Mouse (Mus musculus): ENCODE results near the gene Pofut1.

DNA sequence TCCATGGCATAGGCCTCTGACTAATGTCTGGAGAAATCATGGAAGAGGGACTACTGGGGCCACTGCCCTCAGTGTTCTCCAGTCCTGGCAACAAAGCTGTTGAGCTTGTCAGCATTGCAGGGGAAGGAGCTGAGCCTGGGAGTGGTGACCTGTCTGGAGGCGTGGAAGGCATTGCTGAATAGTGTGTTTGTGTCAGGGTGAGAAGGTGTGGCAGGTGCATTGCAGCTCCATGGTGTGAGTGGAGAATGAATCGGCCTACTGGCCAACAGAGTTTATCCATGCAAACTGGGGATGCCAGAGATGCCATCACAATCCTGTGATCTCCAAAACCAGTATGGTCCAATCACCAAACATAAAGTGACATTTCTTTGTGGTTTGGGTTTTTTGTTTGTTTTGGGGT is 15.3 kb downstream of the Pofut1 start:
- TF ChIP-seq CTCF (IDR thresholded peaks at IDR 0.05), result no peak
- TF ChIP-seq EP300 (IDR thresholded peaks at IDR 0.05), result no peak

Data from lung, postnatal 0 days (tissue).